In genomic region chr3:58129358-58129903, GRCm38 (mm10) we compare ENCODE assay signal across 29 mouse cellular contexts.
DNase-seq lines count a peak whose midpoint lies in the region; ATAC-seq and TF ChIP-seq lines count a peak whose summit lies in the region.
"Had no signal": no experiment of that assay in that cellular context is flagged by ENCODE, and none has a peak within 500 bp of the region (broad histone marks: within the 10 kb centered on the region; RNA-seq: fewer than 3 reads in every experiment).

No protein-coding gene starts in this region.

- H3K4me2 ChIP-seq in embryonic facial prominence, embryonic 14.5 days (ENCODE audit: low read depth, low read length), result peak overlapping the region; percentile 15; the same call in 1 of the 2 replicates
- H3K4me2 ChIP-seq in kidney, postnatal 0 days (ENCODE audit: low read length), result no peak overlapping the region
- H3K4me2 ChIP-seq in limb, embryonic 12.5 days, result no peak overlapping the region
- H3K4me2 ChIP-seq: embryonic facial prominence, embryonic 13.5 days; forebrain, embryonic 13.5 days; heart, embryonic 13.5 days; hindbrain, embryonic 12.5 days; hindbrain, embryonic 15.5 days had no signal

- no peak overlapping the region for H3K27ac ChIP-seq in embryonic facial prominence, embryonic 14.5 days (replicated peaks; ENCODE audit: low read depth, low read length)
- no peak overlapping the region for H3K27ac ChIP-seq in embryonic facial prominence, embryonic 10.5 days (replicated peaks)
- H3K27ac ChIP-seq in kidney, postnatal 0 days, result no peak overlapping the region
- no peak overlapping the region for H3K27ac ChIP-seq in kidney, adult 2 months (ENCODE audit: insufficient read depth, low read depth, low read length)
- H3K27ac ChIP-seq in limb, embryonic 12.5 days, result no peak overlapping the region
- H3K27ac ChIP-seq: embryonic facial prominence, embryonic 13.5 days; forebrain, embryonic 10.5 days; forebrain, embryonic 13.5 days; heart, adult 2 months; heart, embryonic 10.5 days; heart, embryonic 13.5 days; hindbrain, embryonic 12.5 days; hindbrain, embryonic 15.5 days had no signal

- no peak overlapping the region for H3K4me3 ChIP-seq in embryonic facial prominence, embryonic 14.5 days (ENCODE audit: low read depth, low read length)
- no peak overlapping the region for H3K4me3 ChIP-seq in embryonic facial prominence, embryonic 10.5 days
- H3K4me3 ChIP-seq in kidney, postnatal 0 days (replicated peaks; ENCODE audit: low read depth, low read length), result no peak overlapping the region
- no peak overlapping the region for H3K4me3 ChIP-seq in kidney, adult 2 months (ENCODE audit: insufficient read depth, low read depth, low read length)
- no peak overlapping the region for H3K4me3 ChIP-seq in limb, embryonic 12.5 days (replicated peaks)
- H3K4me3 ChIP-seq: embryonic facial prominence, embryonic 13.5 days; forebrain, embryonic 10.5 days; forebrain, embryonic 13.5 days; heart, adult 2 months; heart, embryonic 10.5 days; heart, embryonic 13.5 days; hindbrain, embryonic 12.5 days; hindbrain, embryonic 15.5 days had no signal

- no peak for ATAC-seq in embryonic facial prominence, embryonic 14.5 days (ENCODE audit: low read depth)
- no peak for ATAC-seq in kidney, postnatal 0 days (replicated peaks; ENCODE audit: low FRiP score, low read depth)
- peak; percentile 15; the same call in 1 of the 2 replicates for ATAC-seq in limb, embryonic 12.5 days (ENCODE audit: insufficient number of reproducible peaks, insufficient read depth, low FRiP score, low TSS enrichment, low read depth)
- ATAC-seq: forebrain, embryonic 13.5 days; forebrain, embryonic 16.5 days; intestine, postnatal 0 days; Patski had no signal

- no peaks in the 10 kb centered on the region for H3K9me3 ChIP-seq in embryonic facial prominence, embryonic 14.5 days (ENCODE audit: control insufficient read depth, low read length)
- H3K9me3 ChIP-seq in embryonic facial prominence, embryonic 10.5 days, result no peaks in the 10 kb centered on the region
- H3K9me3 ChIP-seq in kidney, postnatal 0 days (replicated peaks; ENCODE audit: low read length), result no peaks in the 10 kb centered on the region
- no peaks in the 10 kb centered on the region for H3K9me3 ChIP-seq in limb, embryonic 12.5 days
- H3K9me3 ChIP-seq: embryonic facial prominence, embryonic 13.5 days; forebrain, embryonic 10.5 days; forebrain, embryonic 13.5 days; G1E; heart, embryonic 10.5 days; heart, embryonic 13.5 days; hindbrain, embryonic 12.5 days; hindbrain, embryonic 15.5 days had no signal

- H3K36me3 ChIP-seq in embryonic facial prominence, embryonic 14.5 days (ENCODE audit: control insufficient read depth, insufficient read depth, low read length), result no peaks in the 10 kb centered on the region
- no peaks in the 10 kb centered on the region for H3K36me3 ChIP-seq in embryonic facial prominence, embryonic 10.5 days (replicated peaks)
- no peaks in the 10 kb centered on the region for H3K36me3 ChIP-seq in kidney, postnatal 0 days (ENCODE audit: insufficient read depth, low read length)
- H3K36me3 ChIP-seq in kidney, adult 2 months (ENCODE audit: control insufficient read depth, insufficient read depth, low read length), result no peaks in the 10 kb centered on the region
- no peaks in the 10 kb centered on the region for H3K36me3 ChIP-seq in limb, embryonic 12.5 days
- H3K36me3 ChIP-seq: embryonic facial prominence, embryonic 13.5 days; forebrain, embryonic 10.5 days; G1E; heart, embryonic 10.5 days; heart, embryonic 13.5 days; hindbrain, embryonic 12.5 days; hindbrain, embryonic 15.5 days had no signal

- no peak for TF ChIP-seq POLR2A in kidney, adult 2 months (IDR thresholded peaks at IDR 0.05; ENCODE audit: low read depth, low read length)

- H3K27me3 ChIP-seq in embryonic facial prominence, embryonic 14.5 days (replicated peaks; ENCODE audit: control insufficient read depth, insufficient read depth, low read length), result no peaks in the 10 kb centered on the region
- no peaks in the 10 kb centered on the region for H3K27me3 ChIP-seq in embryonic facial prominence, embryonic 10.5 days (replicated peaks; ENCODE audit: low read depth, poor library complexity, severe bottlenecking)
- no peaks in the 10 kb centered on the region for H3K27me3 ChIP-seq in kidney, postnatal 0 days (ENCODE audit: insufficient read depth, low read length)
- H3K27me3 ChIP-seq in kidney, adult 2 months (replicated peaks; ENCODE audit: control insufficient read depth, insufficient read depth, low read length), result no peaks in the 10 kb centered on the region
- H3K27me3 ChIP-seq in limb, embryonic 12.5 days, result peaks cover 19% of the 10 kb centered on the region
- H3K27me3 ChIP-seq: CH12.LX; embryonic facial prominence, embryonic 13.5 days; forebrain, embryonic 13.5 days; heart, embryonic 13.5 days; hindbrain, embryonic 12.5 days; hindbrain, embryonic 15.5 days; Patski had no signal

- H3K4me1 ChIP-seq in embryonic facial prominence, embryonic 14.5 days (ENCODE audit: control insufficient read depth, insufficient read depth, low read length), result peaks cover 6% of the 10 kb centered on the region; the same call in 1 of the 2 replicates
- H3K4me1 ChIP-seq in embryonic facial prominence, embryonic 10.5 days, result peaks cover 4% of the 10 kb centered on the region; the same call in 1 of the 2 replicates
- H3K4me1 ChIP-seq in kidney, postnatal 0 days (replicated peaks; ENCODE audit: insufficient read depth, low read length), result no peaks in the 10 kb centered on the region
- H3K4me1 ChIP-seq in kidney, adult 2 months (ENCODE audit: control insufficient read depth, insufficient read depth, low read length), result peaks cover 8% of the 10 kb centered on the region; the same call in 1 of the 2 replicates
- H3K4me1 ChIP-seq in limb, embryonic 12.5 days (replicated peaks), result no peaks in the 10 kb centered on the region; the same call in 1 of the 2 replicates
- H3K4me1 ChIP-seq: heart, embryonic 10.5 days; heart, embryonic 13.5 days; hindbrain, embryonic 12.5 days; hindbrain, embryonic 15.5 days had no signal

- H3K9ac ChIP-seq in embryonic facial prominence, embryonic 14.5 days (ENCODE audit: low read depth, low read length), result no peak overlapping the region
- no peak overlapping the region for H3K9ac ChIP-seq in kidney, postnatal 0 days (ENCODE audit: low read depth, low read length)
- no peak overlapping the region for H3K9ac ChIP-seq in limb, embryonic 12.5 days (replicated peaks)
- H3K9ac ChIP-seq: embryonic facial prominence, embryonic 13.5 days; forebrain, embryonic 13.5 days; heart, embryonic 13.5 days; hindbrain, embryonic 12.5 days; hindbrain, embryonic 15.5 days had no signal

- 37% methylated on average over 6 of the region's 6 CpGs for WGBS in embryonic facial prominence, embryonic 14.5 days
- 58% methylated on average over 6 of the region's 6 CpGs for WGBS in embryonic facial prominence, embryonic 10.5 days
- WGBS in kidney, postnatal 0 days, result 17% methylated on average over 6 of the region's 6 CpGs
- WGBS in kidney, adult 2 months, result 48% methylated on average over 6 of the region's 6 CpGs
- 13% methylated on average over 6 of the region's 6 CpGs for WGBS in limb, embryonic 12.5 days

- DNase-seq in embryonic facial prominence, embryonic 14.5 days (ENCODE audit: low spot score), result no peak
- no peak for DNase-seq in embryonic facial prominence, embryonic 10.5 days (ENCODE audit: low spot score)
- peak; percentile 40 for DNase-seq in kidney, postnatal 0 days (ENCODE audit: low spot score)
- DNase-seq in kidney, adult 2 months, result no peak
- peak; percentile 43 for DNase-seq in forelimb bud, embryonic 11.5 days (ENCODE audit: low read depth, low spot score)
- DNase-seq in urinary bladder, postnatal 10 days (ENCODE audit: low spot score), result no peak
- DNase-seq: adrenal gland, postnatal 10 days; adrenal gland, postnatal 36 days; B cell, adult 2 months; cerebellum, adult 18-20 months; cerebellum, adult 9-11 months; cerebellum, postnatal 25 days; gastrocnemius, postnatal 36 days; heart, adult 2 months; heart, postnatal 14 days; heart, postnatal 4 days had no signal

- TF ChIP-seq CTCF in kidney, postnatal 0 days (IDR thresholded peaks at IDR 0.05; ENCODE audit: low read depth), result no peak
- no peak for TF ChIP-seq CTCF in kidney, adult 2 months (conservative IDR thresholded peaks at IDR 0.05; ENCODE audit: insufficient read depth, insufficient read length, low read depth, low read length)

Comparison
In these comparisons a context has a peak if more than half of its experiments do, and no peak if none do; other contexts are left out.
1. DNase-seq: peak in kidney, postnatal 0 days (single experiment) and forelimb bud, embryonic 11.5 days (single experiment); none in embryonic facial prominence, embryonic 14.5 days (single experiment), embryonic facial prominence, embryonic 10.5 days (single experiment), kidney, adult 2 months (single experiment) and urinary bladder, postnatal 10 days (single experiment).